Mouse (Mus musculus): ENCODE data around the gene Clic5. TPM values are rescaled to one million over a fixed set of nuclear protein-coding genes. Genes with fewer than 3 reads are reported as not detected.

Gene Clic5
- polyA plus RNA-seq, 1 experiment from 2014 or later, result 5.8 TPM

GRCm38 (mm10) chr17:44160449-44160848, 27.9 kb upstream of the Clic5 start:
- Histone ChIP-seq H3K27ac (ENCODE audit: low read depth, low read length) (no peak overlapping the region), H3K4me1 (ENCODE audit: control insufficient read depth, insufficient read depth, low read length) (0 out of 2 replicates have a peak, but pooled peaks cover 3% of the 10 kb centered on the region), H3K4me2 (no peak overlapping the region), H3K27me3 (ENCODE audit: control insufficient read depth, insufficient read depth, low read length) (no peaks in the 10 kb centered on the region), H3K36me3 (ENCODE audit: control insufficient read depth, insufficient read depth, low read length) (no peaks in the 10 kb centered on the region), H3K9ac (ENCODE audit: low read depth, low read length) (no peak overlapping the region), H3K4me3 (ENCODE audit: low read depth, low read length) (no peak overlapping the region), H3K9me3 (replicated peaks; ENCODE audit: control insufficient read depth, low read length) (no peaks in the 10 kb centered on the region)
- 73% methylated on average over 11 of the region's 11 CpGs for WGBS (ENCODE audit: insufficient replicate concordance)
- no peak for ATAC-seq (replicated peaks; ENCODE audit: insufficient number of reproducible peaks, low FRiP score, low TSS enrichment)

DNA sequence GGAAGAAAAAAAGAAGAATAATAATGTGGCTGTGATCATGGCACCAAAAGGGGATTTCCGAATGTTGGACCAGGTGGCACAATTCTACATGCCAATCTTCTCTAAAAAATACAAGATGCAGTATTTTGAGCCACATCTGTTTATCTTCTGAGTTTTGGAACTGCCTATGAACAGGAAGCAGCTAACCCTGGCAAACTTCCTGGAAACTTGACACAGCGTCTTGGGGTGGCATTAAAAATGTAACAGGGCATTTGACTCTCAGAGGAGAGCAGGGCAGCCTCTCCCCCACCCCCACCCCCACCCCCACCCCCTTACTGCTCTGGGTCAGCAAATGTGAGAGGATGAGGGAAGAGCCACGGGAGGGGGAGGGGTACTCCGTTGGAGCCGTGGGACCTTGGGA, 25.9 kb upstream of the Clic5 start:
- Histone ChIP-seq H3K4me2 (peak overlapping the region; percentile 32), H3K9ac (ENCODE audit: low read depth, low read length) (no peak overlapping the region), H3K27me3 (ENCODE audit: control insufficient read depth, insufficient read depth, low read length) (no peaks in the 10 kb centered on the region), H3K36me3 (ENCODE audit: control insufficient read depth, insufficient read depth, low read length) (no peaks in the 10 kb centered on the region), H3K4me1 (ENCODE audit: control insufficient read depth, insufficient read depth, low read length) (0 out of 2 replicates have a peak, but pooled peaks cover 3% of the 10 kb centered on the region), H3K4me3 (ENCODE audit: low read depth, low read length) (no peak overlapping the region), H3K9me3 (replicated peaks; ENCODE audit: control insufficient read depth, low read length) (no peaks in the 10 kb centered on the region), H3K27ac (ENCODE audit: low read depth, low read length) (no peak overlapping the region)
- ATAC-seq (replicated peaks; ENCODE audit: insufficient number of reproducible peaks, low FRiP score, low TSS enrichment), result no peak
- WGBS (ENCODE audit: insufficient replicate concordance), result 22% methylated on average over 5 of the region's 5 CpGs

- 64% methylated on average over 5 of the region's 5 CpGs for WGBS (ENCODE audit: insufficient replicate concordance)
- no peaks in the 10 kb centered on the region for H3K36me3 ChIP-seq (ENCODE audit: control insufficient read depth, insufficient read depth, low read length)
- no peak overlapping the region for H3K4me3 ChIP-seq (ENCODE audit: low read depth, low read length)
- H3K9ac ChIP-seq (ENCODE audit: low read depth, low read length), result no peak overlapping the region
- H3K27me3 ChIP-seq (ENCODE audit: control insufficient read depth, insufficient read depth, low read length), result no peaks in the 10 kb centered on the region
- H3K4me2 ChIP-seq, result peak overlapping the region; percentile 32; the same call in 1 of the 2 replicates
- no peak for ATAC-seq (replicated peaks; ENCODE audit: insufficient number of reproducible peaks, low FRiP score, low TSS enrichment)
- H3K4me1 ChIP-seq (ENCODE audit: control insufficient read depth, insufficient read depth, low read length), result 0 out of 2 replicates have a peak, but pooled peaks cover 3% of the 10 kb centered on the region
- H3K9me3 ChIP-seq (replicated peaks; ENCODE audit: control insufficient read depth, low read length), result no peaks in the 10 kb centered on the region
- H3K27ac ChIP-seq (ENCODE audit: low read depth, low read length), result no peak overlapping the region
These were observed 25.4 kb upstream of the Clic5 start for GRCm38 (mm10) chr17:44162935-44163334.

DNA sequence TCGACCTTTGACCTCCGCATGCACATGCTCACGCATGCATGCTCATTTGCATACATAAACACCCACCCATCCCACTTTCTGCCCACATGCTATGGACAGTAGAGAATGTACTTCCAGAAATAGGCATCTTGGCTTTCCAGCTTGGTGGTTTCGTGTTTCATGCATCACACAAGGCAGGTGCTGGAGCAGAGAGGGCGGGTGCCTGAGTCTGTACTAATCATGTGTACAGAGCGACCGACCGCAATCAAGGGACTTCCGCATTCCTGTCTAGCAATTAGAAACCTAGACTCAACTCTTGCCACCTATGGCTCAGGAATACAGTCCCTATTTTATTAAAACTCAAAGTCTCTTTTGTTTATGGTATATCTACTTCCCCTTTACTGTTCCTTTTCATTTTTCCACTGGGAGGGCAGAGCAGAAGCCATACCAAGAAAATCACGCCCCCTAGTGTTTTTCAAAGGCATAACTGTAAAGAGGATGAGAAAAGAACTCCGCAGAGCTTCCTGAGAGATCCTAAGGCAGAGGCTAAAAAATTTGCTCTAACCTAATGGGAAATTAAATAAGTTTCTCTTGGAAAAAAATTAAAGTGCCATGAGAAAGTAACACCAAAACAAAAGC, 22.5 kb upstream of the Clic5 start:
- Histone ChIP-seq H3K9ac (ENCODE audit: low read depth, low read length) (no peak overlapping the region), H3K4me1 (ENCODE audit: control insufficient read depth, insufficient read depth, low read length) (peaks cover 3% of the 10 kb centered on the region; the same call in 1 of the 2 replicates), H3K9me3 (replicated peaks; ENCODE audit: control insufficient read depth, low read length) (no peaks in the 10 kb centered on the region), H3K36me3 (ENCODE audit: control insufficient read depth, insufficient read depth, low read length) (no peaks in the 10 kb centered on the region), H3K4me3 (ENCODE audit: low read depth, low read length) (no peak overlapping the region), H3K4me2 (no peak overlapping the region), H3K27me3 (ENCODE audit: control insufficient read depth, insufficient read depth, low read length) (no peaks in the 10 kb centered on the region), H3K27ac (ENCODE audit: low read depth, low read length) (no peak overlapping the region)
- ATAC-seq (replicated peaks; ENCODE audit: insufficient number of reproducible peaks, low FRiP score, low TSS enrichment), result no peak
- 76% methylated on average over 11 of the region's 11 CpGs for whole genome bisulfite sequencing (ENCODE audit: insufficient replicate concordance)

DNA sequence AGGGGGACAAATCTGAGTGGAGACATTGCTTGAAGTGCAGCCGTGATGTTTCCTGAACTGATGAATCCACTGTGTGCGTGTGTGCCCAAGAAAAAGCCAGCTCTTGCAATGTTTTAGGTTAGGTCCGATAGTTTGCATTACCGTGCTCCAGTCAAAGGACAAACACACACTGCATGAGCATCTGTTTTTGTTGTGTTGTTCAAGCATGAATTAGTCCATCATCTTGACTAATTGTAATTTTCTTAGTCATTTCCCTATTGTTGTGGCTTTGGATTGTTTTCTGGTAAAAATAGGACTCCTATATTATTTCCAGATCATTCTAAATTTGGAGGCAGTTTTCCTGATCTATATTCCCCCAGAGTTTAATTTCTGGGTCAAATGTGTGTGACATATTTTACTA, 18.7 kb upstream of the Clic5 start:
- no peak for ATAC-seq (replicated peaks; ENCODE audit: insufficient number of reproducible peaks, low FRiP score, low TSS enrichment)
- H3K4me3 ChIP-seq (ENCODE audit: low read depth, low read length), result no peak overlapping the region
- H3K4me2 ChIP-seq, result no peak overlapping the region
- no peaks in the 10 kb centered on the region; the same call in 1 of the 2 replicates for H3K4me1 ChIP-seq (ENCODE audit: control insufficient read depth, insufficient read depth, low read length)
- no peak overlapping the region for H3K27ac ChIP-seq (ENCODE audit: low read depth, low read length)
- H3K27me3 ChIP-seq (ENCODE audit: control insufficient read depth, insufficient read depth, low read length), result no peaks in the 10 kb centered on the region
- no peaks in the 10 kb centered on the region for H3K9me3 ChIP-seq (replicated peaks; ENCODE audit: control insufficient read depth, low read length)
- WGBS (ENCODE audit: insufficient replicate concordance), result 87% methylated on average over 4 of the region's 4 CpGs
- no peak overlapping the region for H3K9ac ChIP-seq (ENCODE audit: low read depth, low read length)
- no peaks in the 10 kb centered on the region for H3K36me3 ChIP-seq (ENCODE audit: control insufficient read depth, insufficient read depth, low read length)

DNA sequence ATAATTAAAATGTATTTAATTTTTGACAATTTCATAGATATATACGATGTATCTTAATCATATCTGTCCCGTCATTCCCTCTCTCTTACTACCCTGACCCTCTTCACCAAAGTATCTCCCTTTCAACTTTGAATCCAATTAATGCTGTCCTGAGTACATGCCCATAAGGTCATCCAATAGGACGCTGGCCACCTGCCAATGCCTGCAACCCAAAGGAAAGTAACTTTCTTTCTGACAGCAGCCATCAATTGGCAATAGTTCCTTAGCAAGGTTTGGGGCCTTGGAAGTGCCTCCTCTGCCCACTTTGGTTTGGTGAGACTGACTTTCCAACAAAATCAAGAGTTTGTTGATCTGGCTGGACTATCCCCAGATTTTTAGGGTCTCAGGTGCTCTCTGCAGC, 18.1 kb upstream of the Clic5 start:
- no peaks in the 10 kb centered on the region for H3K27me3 ChIP-seq (ENCODE audit: control insufficient read depth, insufficient read depth, low read length)
- no peak overlapping the region for H3K4me3 ChIP-seq (ENCODE audit: low read depth, low read length)
- no peaks in the 10 kb centered on the region for H3K36me3 ChIP-seq (ENCODE audit: control insufficient read depth, insufficient read depth, low read length)
- H3K27ac ChIP-seq (ENCODE audit: low read depth, low read length), result no peak overlapping the region
- no peaks in the 10 kb centered on the region for H3K9me3 ChIP-seq (replicated peaks; ENCODE audit: control insufficient read depth, low read length)
- no peak overlapping the region for H3K4me2 ChIP-seq
- ATAC-seq (replicated peaks; ENCODE audit: insufficient number of reproducible peaks, low FRiP score, low TSS enrichment), result no peak
- H3K9ac ChIP-seq (ENCODE audit: low read depth, low read length), result no peak overlapping the region
- WGBS (ENCODE audit: insufficient replicate concordance), result 80% methylated on average over 3 of the region's 3 CpGs
- H3K4me1 ChIP-seq (ENCODE audit: control insufficient read depth, insufficient read depth, low read length), result no peaks in the 10 kb centered on the region; the same call in 1 of the 2 replicates

DNA sequence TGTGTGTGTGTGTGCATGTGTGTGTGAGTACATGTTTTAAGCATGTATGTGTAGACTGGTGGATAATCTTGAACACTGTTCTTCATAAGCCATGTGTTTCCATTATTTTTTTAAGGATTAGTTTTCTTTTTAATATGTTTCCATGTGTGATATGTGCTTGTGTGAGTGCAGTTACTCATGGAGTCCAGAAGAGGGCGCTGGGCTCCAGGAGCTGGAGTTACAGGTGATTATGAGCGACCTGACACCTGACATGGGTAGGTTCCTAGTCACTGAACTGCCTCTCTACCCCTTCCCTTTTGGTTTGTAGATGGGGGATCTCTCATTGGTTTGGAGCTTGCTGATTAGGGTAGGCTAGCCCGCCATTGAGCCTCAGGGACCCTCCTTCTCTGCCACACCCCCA, 16.5 kb upstream of the Clic5 start:
- 55% methylated on average over 3 of the region's 3 CpGs for WGBS (ENCODE audit: insufficient replicate concordance)

GRCm38 (mm10) chr17:44173341-44173740, 15.0 kb upstream of the Clic5 start:
- H3K4me2 ChIP-seq, result no peak overlapping the region
- H3K27ac ChIP-seq (ENCODE audit: low read depth, low read length), result no peak overlapping the region
- H3K27me3 ChIP-seq (ENCODE audit: control insufficient read depth, insufficient read depth, low read length), result no peaks in the 10 kb centered on the region
- WGBS (ENCODE audit: insufficient replicate concordance), result 60% methylated on average over 2 of the region's 2 CpGs
- no peaks in the 10 kb centered on the region for H3K36me3 ChIP-seq (ENCODE audit: control insufficient read depth, insufficient read depth, low read length)
- H3K4me3 ChIP-seq (ENCODE audit: low read depth, low read length), result no peak overlapping the region
- no peak for ATAC-seq (replicated peaks; ENCODE audit: insufficient number of reproducible peaks, low FRiP score, low TSS enrichment)
- H3K4me1 ChIP-seq (ENCODE audit: control insufficient read depth, insufficient read depth, low read length), result no peaks in the 10 kb centered on the region; the same call in 1 of the 2 replicates
- no peaks in the 10 kb centered on the region for H3K9me3 ChIP-seq (replicated peaks; ENCODE audit: control insufficient read depth, low read length)
- no peak overlapping the region for H3K9ac ChIP-seq (ENCODE audit: low read depth, low read length)

More for the DNA sequence above, 16.5 kb upstream of the Clic5 start:
- Histone ChIP-seq H3K27ac (ENCODE audit: low read depth, low read length) (no peak overlapping the region), H3K36me3 (ENCODE audit: control insufficient read depth, insufficient read depth, low read length) (no peaks in the 10 kb centered on the region), H3K27me3 (ENCODE audit: control insufficient read depth, insufficient read depth, low read length) (no peaks in the 10 kb centered on the region), H3K4me3 (ENCODE audit: low read depth, low read length) (no peak overlapping the region), H3K9ac (ENCODE audit: low read depth, low read length) (no peak overlapping the region), H3K4me1 (ENCODE audit: control insufficient read depth, insufficient read depth, low read length) (no peaks in the 10 kb centered on the region; the same call in 1 of the 2 replicates), H3K4me2 (no peak overlapping the region), H3K9me3 (replicated peaks; ENCODE audit: control insufficient read depth, low read length) (no peaks in the 10 kb centered on the region)
- no peak for ATAC-seq (replicated peaks; ENCODE audit: insufficient number of reproducible peaks, low FRiP score, low TSS enrichment)

DNA sequence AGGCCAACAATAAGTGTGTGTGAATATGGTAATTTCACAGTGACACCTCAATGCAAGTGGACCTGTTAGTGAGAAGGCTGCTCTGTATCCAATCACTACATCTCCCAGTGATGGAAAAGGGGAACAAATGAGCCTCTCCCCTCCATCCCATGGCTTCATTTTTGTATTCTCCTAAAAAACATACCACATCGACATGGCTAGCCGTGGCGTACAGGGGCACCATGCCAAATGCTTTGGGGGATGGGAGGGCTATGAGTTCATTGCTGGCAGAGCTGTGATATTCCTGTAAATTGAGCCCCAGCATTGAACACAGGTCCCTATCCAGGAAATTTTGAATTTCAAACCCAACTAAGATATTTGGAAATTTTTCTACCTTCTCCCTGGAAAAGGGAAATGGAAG, 11.1 kb upstream of the Clic5 start:
- 82% methylated on average over 3 of the region's 3 CpGs for WGBS (ENCODE audit: insufficient replicate concordance)
- Histone ChIP-seq H3K4me2 (no peak overlapping the region), H3K27ac (ENCODE audit: low read depth, low read length) (no peak overlapping the region), H3K4me1 (ENCODE audit: control insufficient read depth, insufficient read depth, low read length) (no peaks in the 10 kb centered on the region), H3K9me3 (replicated peaks; ENCODE audit: control insufficient read depth, low read length) (no peaks in the 10 kb centered on the region), H3K36me3 (ENCODE audit: control insufficient read depth, insufficient read depth, low read length) (no peaks in the 10 kb centered on the region), H3K4me3 (ENCODE audit: low read depth, low read length) (no peak overlapping the region), H3K27me3 (ENCODE audit: control insufficient read depth, insufficient read depth, low read length) (no peaks in the 10 kb centered on the region; the same call in 1 of the 2 replicates), H3K9ac (ENCODE audit: low read depth, low read length) (no peak overlapping the region)
- no peak for ATAC-seq (replicated peaks; ENCODE audit: insufficient number of reproducible peaks, low FRiP score, low TSS enrichment)

Measured in heart, embryonic 11.5 days (tissue).